ENCODE assay signal across 16 mouse cellular contexts in genomic region chr3:58112431-58112856, GRCm38 (mm10).
DNase-seq lines count a peak whose midpoint lies in the region; ATAC-seq lines count a peak whose summit lies in the region.
"Had no signal": no experiment of that assay in that cellular context is flagged by ENCODE, and none has a peak within 500 bp of the region (broad histone marks: within the 10 kb centered on the region; RNA-seq: fewer than 3 reads in every experiment).

No protein-coding gene starts in this region.

- H3K4me1 ChIP-seq in forebrain, embryonic 10.5 days = peaks cover 7% of the 10 kb centered on the region
- H3K4me1 ChIP-seq in hindbrain, embryonic 14.5 days (replicated peaks; ENCODE audit: control insufficient read depth, insufficient read depth, low read length) = no peaks in the 10 kb centered on the region

- H3K36me3 ChIP-seq in forebrain, embryonic 10.5 days (replicated peaks) = no peaks in the 10 kb centered on the region
- no peaks in the 10 kb centered on the region for H3K36me3 ChIP-seq in hindbrain, embryonic 14.5 days (replicated peaks; ENCODE audit: control insufficient read depth, insufficient read depth)

- 64% methylated on average over 7 of the region's 7 CpGs for WGBS in forebrain, embryonic 10.5 days
- WGBS in hindbrain, embryonic 14.5 days = 30% methylated on average over 7 of the region's 7 CpGs

- H3K4me2 ChIP-seq in hindbrain, embryonic 14.5 days (replicated peaks) = no peak overlapping the region

- intact Hi-C loops in left cerebral cortex, postnatal 10 days (cut with DNase I) = no loop called here
- intact Hi-C loops in left cerebral cortex, postnatal 25 days (cut with DNase I) = no loop called here
- intact Hi-C loops in heart, postnatal 25 days (cut with DNase I) = no loop called here

- H3K27ac ChIP-seq in forebrain, embryonic 10.5 days = peak overlapping the region; percentile 60
- peak overlapping the region; percentile 22; the same call in 1 of the 2 replicates for H3K27ac ChIP-seq in hindbrain, embryonic 14.5 days
- H3K27ac ChIP-seq: kidney, postnatal 0 days had no signal

- H3K9me3 ChIP-seq in forebrain, embryonic 10.5 days = no peaks in the 10 kb centered on the region
- H3K9me3 ChIP-seq in hindbrain, embryonic 14.5 days (ENCODE audit: control insufficient read depth, low read length) = no peaks in the 10 kb centered on the region

- peak; percentile 80 for ATAC-seq in hindbrain, embryonic 14.5 days (ENCODE audit: low FRiP score)
- no peak for ATAC-seq in megakaryocyte-erythroid progenitor cell, adult 5-6 weeks (replicated peaks; ENCODE audit: low FRiP score, low TSS enrichment, poor library complexity, severe bottlenecking)
- ATAC-seq: lung, postnatal 0 days had no signal

- H3K9ac ChIP-seq in hindbrain, embryonic 14.5 days = no peak overlapping the region

- no peak overlapping the region for H3K4me3 ChIP-seq in forebrain, embryonic 10.5 days
- H3K4me3 ChIP-seq in hindbrain, embryonic 14.5 days (replicated peaks; ENCODE audit: low read length) = no peak overlapping the region
- H3K4me3 ChIP-seq: left cerebral cortex, adult 2 months had no signal

- peak; percentile 22 to 26 for DNase-seq in left cerebral cortex, postnatal 10 days (ENCODE audit: extremely low spot score in 1 of 2, low spot score in 2 of 2)
- DNase-seq in left cerebral cortex, postnatal 25 days (ENCODE audit: low spot score in 2 of 2) = no peak
- no peak for DNase-seq in forebrain, embryonic 10.5 days (ENCODE audit: extremely low spot score, low spot score)
- peak; percentile 36 for DNase-seq in hindbrain, embryonic 14.5 days (ENCODE audit: low spot score)
- DNase-seq in retina, postnatal 1 day = peak; percentile 97
- no peak for DNase-seq in thymus, postnatal 10 days (ENCODE audit: low spot score in 2 of 2)
- no peak for DNase-seq in heart, postnatal 25 days (ENCODE audit: low spot score)
- DNase-seq: cerebellum, postnatal 36 days; gastrocnemius, postnatal 36 days; heart, postnatal 10 days; midbrain, embryonic 14.5 days; thymus, adult 18-20 months had no signal

- no peaks in the 10 kb centered on the region for H3K27me3 ChIP-seq in forebrain, embryonic 10.5 days (ENCODE audit: poor library complexity, severe bottlenecking)
- H3K27me3 ChIP-seq in hindbrain, embryonic 14.5 days (ENCODE audit: control insufficient read depth, insufficient read depth, low read length) = no peaks in the 10 kb centered on the region

Comparison
In these comparisons a context has a peak if more than half of its experiments do, and no peak if none do; other contexts are left out.
1. DNase-seq: peak in left cerebral cortex, postnatal 10 days (2 of 2), hindbrain, embryonic 14.5 days (single experiment) and retina, postnatal 1 day (single experiment); none in left cerebral cortex, postnatal 25 days (0 of 2), forebrain, embryonic 10.5 days (single experiment), thymus, postnatal 10 days (0 of 2) and heart, postnatal 25 days (single experiment).